Mouse (Mus musculus) spleen, adult 2 months (tissue): ENCODE measurements around the gene Car6.

Experiments used
- CTCF ChIP-seq: fragments of 200-500 bp; IDR thresholded peaks from 2 replicates; pipeline ENCODE4 v1.5.1; 2011; ENCODE audit warnings: mild to moderate bottlenecking, inconsistent platforms; ENCODE audit not compliant: insufficient read depth, insufficient read length, insufficient replicate concordance; ENCODE audit errors: extremely low read depth
- POLR2A ChIP-seq: fragments of 200-500 bp; IDR thresholded peaks from 2 replicates; pipeline ENCODE4 v1.6.1; 2011; ENCODE audit warnings: low read depth, low read length, inconsistent platforms

- TF ChIP-seq CTCF (no peak), POLR2A (no peak)
Observed at GRCm38 (mm10) chr4:150174027-150174426, 27.1 kb downstream of the Car6 start.
